Mouse (Mus musculus) lung, embryonic 16.5 days (tissue): ENCODE results near the gene Aplp2. TPM values are rescaled to one million over a fixed set of nuclear protein-coding genes. Genes with fewer than 3 reads are reported as not detected.

Experiments used
- ATAC-seq: fragments of 200-750 bp; cut with Nextera tagmentation; 2 replicates; pipeline ENCODE4 v1.8.0; 2017; ENCODE audit warnings: low read depth, mild to moderate bottlenecking, moderate library complexity
- H3K27ac ChIP-seq: fragments of 300-500 bp; sonication (generic); 2 replicates; pipeline ENCODE4 v1.5.1; 2014; ENCODE audit warnings: mild to moderate bottlenecking, control low read depth, low read length
- H3K27me3 ChIP-seq: fragments of 300-500 bp; sonication (generic); 2 replicates; pipeline ENCODE4 v1.6.1; 2014; ENCODE audit warnings: low read depth, low read length, mixed read lengths; ENCODE audit not compliant: control insufficient read depth, insufficient read depth
- H3K36me3 ChIP-seq: fragments of 300-500 bp; sonication (generic); 2 replicates; pipeline ENCODE4 v1.6.1; 2014; ENCODE audit warnings: low read length; ENCODE audit not compliant: control insufficient read depth, insufficient read depth
- H3K4me1 ChIP-seq: fragments of 300-500 bp; sonication (generic); replicated peaks from 2 replicates; pipeline ENCODE4 v1.6.1; 2014; ENCODE audit warnings: low read length, mixed read lengths; ENCODE audit not compliant: control insufficient read depth, insufficient read depth
- H3K4me2 ChIP-seq: fragments of 300-500 bp; sonication (generic); 2 replicates; pipeline ENCODE4 v1.6.1; 2014; ENCODE audit warnings: low read depth, low read length, control low read depth
- H3K4me3 ChIP-seq: fragments of 300-500 bp; sonication (generic); 2 replicates; pipeline ENCODE4 v1.5.1; 2014; ENCODE audit warnings: mild to moderate bottlenecking, low read length, control low read depth
- H3K9ac ChIP-seq: fragments of 300-500 bp; sonication (generic); 2 replicates; pipeline ENCODE4 v1.6.1; 2014; ENCODE audit warnings: low read length, control low read depth
- H3K9me3 ChIP-seq: fragments of 300-500 bp; sonication (generic); 2 replicates; pipeline ENCODE4 v1.6.1; 2016; ENCODE audit warnings: low read length; ENCODE audit not compliant: control insufficient read depth
- WGBS: fragments of 180-500 bp; shearing (Covaris S2); extraction: QIAGEN DNeasy Blood & Tissue Kit; methylation state at CpG from one replicate; pipeline ENCODE4 v1.1.7; 2014; 5-methylcytosine and 5-hydroxymethylcytosine counted together
- polyA plus RNA-seq: library from polyadenylated mRNA; unstranded; fragments of >200 nt; fragmentation: Nextera tagmentation; extraction: Ambion mirVana; gene quantifications from 2 replicates; pipeline ENCODE4 v1.2.1, GENCODE M21; 2015

Aplp2 gene
- polyA plus RNA-seq, 1 experiment from 2014 or later: 518 TPM

DNA sequence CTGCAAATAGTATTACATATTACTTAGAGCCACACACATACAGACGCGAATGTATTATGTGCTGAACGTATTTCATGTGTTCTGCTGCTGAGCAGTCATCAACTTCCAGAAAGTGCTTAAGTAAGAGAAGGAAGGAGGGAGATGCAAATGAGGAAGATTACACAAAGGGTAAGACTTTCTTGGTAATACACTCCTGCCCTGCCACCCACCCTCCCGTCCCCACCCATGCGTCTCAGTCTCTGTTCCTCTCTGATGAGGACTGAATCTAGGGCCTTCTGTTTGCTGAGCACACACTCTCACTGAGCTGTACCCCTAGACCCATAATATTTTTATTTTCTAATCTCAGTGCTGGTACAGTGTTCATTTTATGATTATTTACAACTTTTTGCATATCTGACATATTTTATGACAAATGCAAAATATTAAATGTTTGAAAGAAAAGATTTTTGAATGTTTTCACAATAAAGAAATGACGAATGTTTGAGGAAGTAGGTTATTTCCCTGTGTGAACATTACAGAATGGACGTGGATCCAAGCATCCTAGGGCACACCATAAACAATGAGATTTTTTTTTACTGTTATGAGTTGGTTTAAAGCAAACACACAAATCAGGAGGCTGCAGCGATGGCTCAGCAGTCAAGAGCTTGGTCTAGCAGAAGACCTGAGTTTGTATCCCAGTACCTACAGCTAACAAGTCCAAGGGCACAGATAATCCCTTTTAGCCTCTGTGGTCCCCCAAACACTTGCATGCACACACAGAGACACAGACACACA lies 36.0 kb upstream of the Aplp2 start:
- 50% methylated on average over 8 of the region's 8 CpGs for WGBS
- Histone ChIP-seq H3K27ac (peak overlapping the region; percentile 33), H3K9me3 (no peaks in the 10 kb centered on the region), H3K36me3 (no peaks in the 10 kb centered on the region), H3K27me3 (no peaks in the 10 kb centered on the region), H3K4me3 (no peak overlapping the region), H3K4me1 (0 out of 2 replicates have a peak, but pooled peaks cover 3% of the 10 kb centered on the region), H3K9ac (no peak overlapping the region), H3K4me2 (no peak overlapping the region)
- ATAC-seq: no peak

DNA sequence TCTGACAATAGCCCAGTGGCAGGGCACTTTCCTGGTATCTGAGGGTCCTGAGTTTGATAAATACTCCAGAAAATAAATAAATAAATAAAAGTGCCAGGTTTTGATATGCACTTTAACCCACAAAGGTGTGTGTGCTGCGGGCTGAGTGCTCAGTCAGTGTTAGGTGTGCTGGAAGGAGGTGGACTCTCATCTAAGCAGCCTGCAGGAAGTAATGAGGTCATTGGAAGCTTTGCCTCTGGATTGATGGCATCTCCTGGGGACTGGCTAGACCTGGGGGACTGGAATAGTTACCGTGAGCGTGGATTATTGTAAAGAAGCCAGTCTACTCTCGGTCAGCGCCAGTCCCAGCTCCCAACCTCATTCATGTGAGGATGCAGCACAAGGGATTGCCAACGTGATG lies 34.8 kb upstream of the Aplp2 start:
- no peak overlapping the region for H3K4me2 ChIP-seq
- H3K4me1 ChIP-seq: no peaks in the 10 kb centered on the region
- no peak overlapping the region for H3K9ac ChIP-seq
- 33% methylated on average over 6 of the region's 6 CpGs for WGBS
- no peaks in the 10 kb centered on the region for H3K9me3 ChIP-seq
- H3K27me3 ChIP-seq: no peaks in the 10 kb centered on the region
- peak; percentile 74 for ATAC-seq
- H3K4me3 ChIP-seq: no peak overlapping the region
- H3K36me3 ChIP-seq: no peaks in the 10 kb centered on the region
- H3K27ac ChIP-seq: no peak overlapping the region

DNA sequence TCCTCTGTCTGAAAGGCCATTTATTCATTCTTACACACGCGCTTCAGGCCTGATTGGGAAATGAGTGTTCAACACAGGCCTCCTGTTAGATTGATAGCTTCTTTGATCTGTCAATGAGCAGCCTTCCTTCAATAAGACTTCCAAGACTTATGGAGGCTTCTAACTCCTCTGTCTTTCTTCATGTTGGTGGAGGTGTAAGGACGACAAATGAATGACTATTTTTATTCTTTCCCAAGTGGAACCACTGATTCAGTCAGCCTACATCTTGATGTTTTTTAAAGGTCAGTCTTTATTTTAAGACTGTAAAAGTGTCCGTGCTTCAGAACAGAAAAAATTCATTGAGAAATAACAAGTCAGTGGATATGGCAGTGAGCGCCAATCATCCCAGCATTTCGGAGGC lies 33.4 kb upstream of the Aplp2 start:
- WGBS: 91% methylated on average over 6 of the region's 6 CpGs
- no peaks in the 10 kb centered on the region for H3K4me1 ChIP-seq
- H3K27me3 ChIP-seq: no peaks in the 10 kb centered on the region
- ATAC-seq: no peak
- H3K9ac ChIP-seq: no peak overlapping the region
- no peak overlapping the region for H3K4me3 ChIP-seq
- H3K9me3 ChIP-seq: no peaks in the 10 kb centered on the region
- no peaks in the 10 kb centered on the region for H3K36me3 ChIP-seq
- no peak overlapping the region for H3K4me2 ChIP-seq
- no peak overlapping the region for H3K27ac ChIP-seq

DNA sequence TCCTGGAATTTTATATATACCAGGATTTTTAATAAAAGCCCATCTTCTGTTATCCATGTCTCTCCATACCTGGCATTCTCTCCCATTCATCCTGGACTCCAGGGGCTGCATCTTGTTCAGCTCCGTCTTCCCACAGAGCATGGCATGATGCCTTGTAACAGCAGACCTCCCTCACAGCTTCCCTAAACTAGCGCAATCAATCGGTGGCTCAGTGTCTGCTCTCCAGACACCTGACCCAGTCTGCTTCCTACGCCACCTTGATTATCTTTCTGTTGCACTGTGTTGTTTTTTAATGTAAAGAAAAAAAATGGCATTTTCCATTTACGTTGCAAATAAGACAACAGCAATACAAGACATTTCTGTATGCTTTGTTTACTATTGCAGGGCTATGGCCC lies 32.3 kb upstream of the Aplp2 start:
- no peak overlapping the region for H3K27ac ChIP-seq
- WGBS: 72% methylated on average over 5 of the region's 5 CpGs
- H3K27me3 ChIP-seq: no peaks in the 10 kb centered on the region
- ATAC-seq: no peak
- H3K9me3 ChIP-seq: no peaks in the 10 kb centered on the region
- H3K4me1 ChIP-seq: no peaks in the 10 kb centered on the region
- H3K4me2 ChIP-seq: no peak overlapping the region
- H3K4me3 ChIP-seq: no peak overlapping the region
- H3K36me3 ChIP-seq: no peaks in the 10 kb centered on the region
- no peak overlapping the region for H3K9ac ChIP-seq

DNA sequence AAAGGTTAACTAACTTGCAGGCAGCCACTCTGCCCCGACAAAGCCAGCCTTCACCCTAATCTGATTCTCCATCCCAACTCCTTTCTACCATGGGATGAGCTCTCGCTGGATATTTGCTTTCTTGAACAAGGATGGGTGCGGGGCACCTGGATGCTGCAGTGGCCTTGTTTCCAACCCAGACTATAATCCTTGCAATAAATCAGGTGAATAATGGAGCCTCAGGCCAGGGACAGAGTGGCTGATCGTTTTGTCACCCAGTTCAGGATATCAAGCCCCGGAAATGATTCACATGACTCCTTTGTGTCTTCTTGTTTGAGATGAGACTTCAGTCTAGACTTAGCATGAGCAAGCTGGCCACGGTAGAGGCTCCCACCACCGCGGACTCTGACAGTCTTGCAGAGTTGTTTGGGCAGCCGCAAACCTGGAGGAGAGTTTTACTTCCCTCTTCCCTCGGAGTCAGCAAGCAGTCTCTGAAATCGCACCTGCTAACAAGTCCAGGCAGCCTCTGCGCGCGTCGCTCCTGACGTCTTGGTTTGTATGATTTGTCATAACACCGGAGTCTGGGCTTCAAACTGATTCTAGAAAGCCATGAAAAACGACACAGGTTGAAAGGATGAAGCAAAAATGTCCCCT lies 31.8 kb upstream of the Aplp2 start:
- Histone ChIP-seq H3K9me3 (no peaks in the 10 kb centered on the region), H3K4me1 (no peaks in the 10 kb centered on the region), H3K9ac (no peak overlapping the region), H3K4me3 (no peak overlapping the region), H3K36me3 (no peaks in the 10 kb centered on the region), H3K27ac (no peak overlapping the region), H3K4me2 (no peak overlapping the region), H3K27me3 (no peaks in the 10 kb centered on the region)
- 60% methylated on average over 18 of the region's 18 CpGs for WGBS
- ATAC-seq: no peak

DNA sequence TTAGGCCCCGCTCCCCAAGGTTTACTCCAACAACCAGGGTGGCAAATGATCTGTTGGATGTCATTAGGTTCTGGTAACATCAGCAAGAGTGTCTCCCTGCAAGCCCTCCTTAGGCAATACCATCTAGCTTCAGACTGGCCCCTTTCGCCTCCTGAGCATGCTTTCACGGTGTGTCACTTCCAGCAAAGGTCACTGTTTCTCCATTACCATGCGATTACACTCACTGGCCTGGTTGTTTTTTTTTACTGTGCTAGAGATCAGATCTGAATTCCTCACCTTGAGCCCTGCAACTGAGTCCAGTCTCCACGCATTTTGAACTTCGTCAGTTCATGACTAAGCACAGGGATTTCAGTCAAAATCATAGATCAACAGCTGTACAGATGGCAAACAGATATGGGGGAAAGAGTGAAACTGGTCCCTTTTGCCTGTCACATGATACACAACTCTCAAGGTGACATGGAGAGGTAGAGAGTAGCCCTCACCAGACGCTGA lies 29.6 kb upstream of the Aplp2 start:
- no peak overlapping the region for H3K4me3 ChIP-seq
- no peak for ATAC-seq
- peak overlapping the region; percentile 63 for H3K27ac ChIP-seq
- no peaks in the 10 kb centered on the region for H3K36me3 ChIP-seq
- no peaks in the 10 kb centered on the region for H3K27me3 ChIP-seq
- peaks cover under 1% of the 10 kb centered on the region for H3K4me1 ChIP-seq
- no peak overlapping the region for H3K9ac ChIP-seq
- no peak overlapping the region for H3K4me2 ChIP-seq
- WGBS: 68% methylated on average over 7 of the region's 7 CpGs
- no peaks in the 10 kb centered on the region for H3K9me3 ChIP-seq

DNA sequence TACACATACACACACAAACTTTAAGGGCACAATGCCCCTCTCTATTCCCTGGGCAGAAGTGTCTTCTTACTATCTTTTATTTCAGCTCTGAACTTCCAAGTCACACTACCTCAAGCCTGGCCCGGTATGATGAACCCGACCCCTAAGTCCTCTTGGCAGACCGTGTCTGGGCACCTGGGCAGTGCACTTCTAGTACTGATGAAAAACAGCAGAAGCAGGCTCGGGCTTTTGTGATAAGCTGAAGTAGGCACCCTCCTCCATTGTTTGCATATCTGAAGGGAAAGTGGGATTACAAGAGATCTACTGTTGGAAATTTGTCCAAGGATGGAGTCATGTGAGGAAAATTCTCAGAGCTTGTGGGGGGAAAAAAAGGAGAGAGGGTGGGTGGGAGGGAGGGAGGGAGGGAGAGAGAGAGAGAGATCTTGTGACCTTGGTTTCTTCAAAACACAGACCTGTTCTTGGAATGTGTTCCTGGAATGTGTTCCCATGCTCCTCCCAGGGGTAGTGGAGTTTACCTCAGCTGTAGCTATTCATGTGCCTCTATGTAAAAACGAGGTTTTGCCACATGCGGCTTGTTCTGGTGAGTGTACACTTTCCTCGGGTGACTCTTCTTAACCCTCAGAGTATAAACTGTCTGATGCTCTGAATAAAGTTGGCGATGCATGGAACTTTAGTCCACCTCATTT lies 29.1 kb upstream of the Aplp2 start:
- Histone ChIP-seq H3K4me2 (no peak overlapping the region), H3K4me3 (no peak overlapping the region), H3K9me3 (no peaks in the 10 kb centered on the region), H3K36me3 (no peaks in the 10 kb centered on the region), H3K4me1 (peaks cover 6% of the 10 kb centered on the region), H3K9ac (no peak overlapping the region), H3K27ac (peak overlapping the region; percentile 63), H3K27me3 (no peaks in the 10 kb centered on the region)
- WGBS: 57% methylated on average over 8 of the region's 8 CpGs
- peak; percentile 69; the same call in 1 of the 2 replicates for ATAC-seq

DNA sequence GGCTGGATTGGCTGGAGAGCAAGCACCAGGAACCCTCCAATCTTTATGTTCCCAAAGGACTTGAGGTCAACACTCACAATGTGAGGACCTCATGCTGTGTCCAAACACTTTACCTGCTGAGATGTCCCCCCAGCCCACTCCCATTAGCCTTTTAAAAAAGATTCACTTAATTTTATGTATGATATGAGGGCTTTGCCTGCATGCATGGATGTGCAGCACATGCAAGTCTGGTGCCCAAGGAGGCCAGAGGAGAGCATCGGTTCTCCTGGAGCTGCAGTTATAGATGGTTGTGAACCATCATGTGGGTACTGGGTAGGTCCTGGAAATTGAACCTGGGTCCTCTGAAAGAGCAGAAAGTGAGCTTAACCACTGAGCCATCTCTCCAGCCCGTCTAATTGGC lies 27.9 kb upstream of the Aplp2 start:
- no peaks in the 10 kb centered on the region for H3K9me3 ChIP-seq
- no peaks in the 10 kb centered on the region for H3K36me3 ChIP-seq
- H3K4me1 ChIP-seq: peaks cover 13% of the 10 kb centered on the region
- no peak overlapping the region for H3K4me3 ChIP-seq
- H3K9ac ChIP-seq: no peak overlapping the region
- WGBS: 85% methylated on average over 2 of the region's 2 CpGs
- no peak overlapping the region for H3K4me2 ChIP-seq
- H3K27me3 ChIP-seq: no peaks in the 10 kb centered on the region
- ATAC-seq: no peak
- no peak overlapping the region for H3K27ac ChIP-seq

DNA sequence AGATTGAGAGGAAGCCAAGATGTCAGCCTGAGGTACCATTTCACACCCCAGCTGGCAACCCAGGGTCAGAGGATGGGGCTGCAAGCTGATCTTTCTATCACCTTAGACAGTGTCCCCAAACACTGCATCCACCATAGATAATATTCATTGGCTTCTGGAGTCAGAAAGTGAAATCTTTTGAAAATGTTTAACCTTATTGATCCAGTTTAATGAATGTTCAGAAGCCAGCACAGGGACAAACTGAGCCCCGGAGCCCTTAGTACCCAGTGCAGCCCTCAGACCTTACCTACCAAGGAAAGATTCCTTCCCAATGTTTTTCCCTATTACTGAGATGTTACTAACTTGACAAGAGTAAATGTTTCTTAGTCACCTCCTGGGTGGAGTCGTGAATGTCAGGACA lies 26.9 kb upstream of the Aplp2 start:
- H3K36me3 ChIP-seq: no peaks in the 10 kb centered on the region
- no peak overlapping the region for H3K9ac ChIP-seq
- no peaks in the 10 kb centered on the region for H3K9me3 ChIP-seq
- no peak overlapping the region for H3K4me2 ChIP-seq
- no peak overlapping the region for H3K27ac ChIP-seq
- H3K4me3 ChIP-seq: no peak overlapping the region
- 72% methylated on average over 2 of the region's 2 CpGs for WGBS
- peaks cover 13% of the 10 kb centered on the region for H3K4me1 ChIP-seq
- no peaks in the 10 kb centered on the region for H3K27me3 ChIP-seq
- ATAC-seq: no peak
